Mouse (Mus musculus): ENCODE measurements around the gene Pah.

The Pah gene

DNA sequence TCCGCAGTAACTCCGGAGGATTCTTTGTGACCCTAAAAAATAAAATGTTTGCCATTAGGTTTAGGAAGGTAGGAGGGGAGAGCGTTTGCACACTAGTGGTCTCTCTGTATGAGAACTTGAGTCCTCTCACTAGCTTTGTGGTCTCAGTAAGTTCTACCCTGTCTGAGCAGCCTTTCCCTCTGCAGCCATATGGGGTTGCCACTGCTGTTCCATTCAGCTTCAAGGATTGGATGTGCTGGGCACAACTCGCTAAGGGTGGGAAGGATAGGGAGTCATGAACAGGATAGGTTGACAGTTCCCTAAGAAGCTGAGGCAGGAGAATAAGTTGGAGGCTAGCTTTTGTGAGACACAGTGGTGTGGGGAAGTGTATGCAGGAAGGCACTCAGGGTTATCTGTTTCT is 27.4 kb upstream of the Pah start:
- no peak for TF ChIP-seq GATA4 (IDR thresholded peaks at IDR 0.05; ENCODE audit: insufficient replicate concordance, low read length)

DNA sequence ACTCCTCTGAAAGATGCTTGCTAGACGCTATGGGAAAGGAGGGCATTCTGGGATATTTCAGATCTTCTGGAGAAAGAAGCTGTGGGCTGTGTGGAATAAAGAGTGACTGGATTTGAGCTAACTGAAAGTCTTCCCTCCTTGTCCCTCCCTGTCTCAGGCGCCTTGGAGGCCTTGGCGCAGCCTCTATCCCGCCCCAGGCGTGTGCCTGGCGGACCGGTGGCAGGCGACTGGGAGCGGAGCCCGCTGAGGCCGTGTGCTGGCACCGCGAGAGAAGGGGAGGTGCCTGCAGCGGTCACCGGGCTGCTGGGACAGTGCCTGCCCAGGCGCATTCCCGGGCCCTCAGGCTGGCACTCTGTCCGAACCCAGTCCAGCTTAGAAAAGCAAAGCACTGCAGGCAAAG is 27.0 kb upstream of the Pah start:
- no peak for TF ChIP-seq GATA4 (IDR thresholded peaks at IDR 0.05; ENCODE audit: insufficient replicate concordance, low read length)

DNA sequence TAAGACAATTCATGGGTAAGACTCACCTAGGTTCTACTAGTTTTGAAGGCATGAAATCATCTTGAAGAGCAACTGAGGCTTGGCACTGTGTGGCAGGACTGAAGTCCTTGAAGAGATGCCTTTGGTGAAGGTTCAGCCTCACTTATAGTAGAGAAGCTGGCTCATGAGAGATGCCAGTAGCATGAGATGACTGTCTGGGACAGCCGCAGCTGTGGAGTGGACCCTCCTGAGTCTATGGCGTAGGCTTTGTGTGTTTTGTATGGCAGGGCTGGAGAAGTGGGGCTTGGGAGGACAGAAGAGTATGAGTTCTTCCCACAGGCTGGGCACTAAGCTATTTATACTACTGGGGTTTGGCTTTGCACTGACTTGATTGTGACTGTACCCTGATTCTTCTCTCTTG is 24.5 kb upstream of the Pah start:
- TF ChIP-seq GATA4 (IDR thresholded peaks at IDR 0.05; ENCODE audit: insufficient replicate concordance, low read length) = no peak

DNA sequence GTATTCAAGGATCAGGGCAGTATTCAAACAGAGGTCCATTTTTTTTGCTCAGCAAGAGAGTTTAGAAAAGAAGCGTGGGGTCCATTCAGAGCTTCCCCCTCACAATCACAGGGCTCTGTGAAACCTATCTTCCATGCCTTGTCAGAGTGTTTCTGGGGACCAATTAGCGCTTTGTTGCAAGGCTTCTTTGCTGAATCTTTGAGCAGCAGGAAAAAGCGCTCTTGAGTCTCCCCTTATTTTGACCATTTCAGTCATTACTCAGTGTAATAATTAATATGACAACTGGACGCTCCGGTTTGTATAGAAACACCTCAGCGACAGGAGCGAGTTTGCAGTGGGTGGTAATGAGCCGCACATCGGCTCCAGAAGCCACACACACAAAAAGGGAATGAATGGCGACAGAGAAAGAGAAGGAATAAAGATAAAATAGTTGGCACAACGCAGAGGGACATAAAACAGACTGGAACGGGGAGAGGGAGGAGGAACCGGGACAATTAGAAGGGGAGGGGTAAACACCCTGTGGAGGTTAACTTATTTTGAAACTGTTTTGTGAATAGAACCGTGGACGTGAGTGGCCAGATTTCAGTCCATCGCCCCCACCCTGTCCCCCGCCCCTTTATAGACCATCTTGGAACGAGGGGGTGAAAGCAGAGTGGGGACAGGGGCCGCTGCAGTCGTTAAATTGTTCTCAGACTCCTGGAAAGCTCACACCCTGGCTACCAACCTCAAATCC is 20.5 kb upstream of the Pah start:
- no peak for TF ChIP-seq GATA4 (IDR thresholded peaks at IDR 0.05; ENCODE audit: insufficient replicate concordance, low read length)

DNA sequence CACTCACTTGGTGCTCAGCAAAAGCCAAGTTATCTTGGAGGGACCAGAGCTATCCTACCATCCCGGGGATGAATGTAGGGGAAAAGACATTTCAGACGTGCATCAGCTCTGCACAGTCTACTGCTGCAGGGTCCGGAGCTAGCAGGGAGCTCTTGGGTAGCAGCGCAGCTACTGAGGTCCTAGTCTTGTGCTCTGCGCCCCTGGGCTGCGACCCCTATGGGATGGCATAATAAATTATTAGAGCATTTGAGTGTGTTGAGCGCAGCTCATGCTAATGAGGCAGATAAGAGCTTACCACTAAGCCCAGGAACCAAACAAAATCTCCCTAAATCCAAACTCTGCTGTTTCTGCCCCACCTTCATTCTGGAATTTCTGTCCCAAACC is 19.9 kb upstream of the Pah start:
- TF ChIP-seq GATA4 (IDR thresholded peaks at IDR 0.05; ENCODE audit: insufficient replicate concordance, low read length) = no peak

DNA sequence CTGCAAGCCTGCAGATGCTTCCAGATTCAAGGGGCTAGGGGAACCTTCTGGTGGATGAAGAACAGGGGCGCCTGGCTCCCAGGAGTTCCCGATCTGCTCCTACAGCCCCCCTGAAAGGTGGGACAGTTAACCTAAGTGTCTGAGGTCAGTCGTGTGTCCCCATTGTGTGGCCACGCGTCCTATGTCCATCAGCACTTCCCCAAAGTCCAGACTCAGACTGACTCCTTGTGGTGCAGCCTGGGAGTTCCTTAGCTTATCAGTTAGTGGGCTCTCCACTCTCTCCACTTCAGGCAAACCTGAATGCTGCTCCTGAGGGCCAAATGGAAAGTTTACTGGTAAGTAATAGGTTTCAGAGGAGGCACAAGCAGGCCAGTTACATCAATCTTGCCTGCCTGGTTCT is 19.3 kb upstream of the Pah start:
- TF ChIP-seq GATA4 (IDR thresholded peaks at IDR 0.05; ENCODE audit: insufficient replicate concordance, low read length) = no peak

DNA sequence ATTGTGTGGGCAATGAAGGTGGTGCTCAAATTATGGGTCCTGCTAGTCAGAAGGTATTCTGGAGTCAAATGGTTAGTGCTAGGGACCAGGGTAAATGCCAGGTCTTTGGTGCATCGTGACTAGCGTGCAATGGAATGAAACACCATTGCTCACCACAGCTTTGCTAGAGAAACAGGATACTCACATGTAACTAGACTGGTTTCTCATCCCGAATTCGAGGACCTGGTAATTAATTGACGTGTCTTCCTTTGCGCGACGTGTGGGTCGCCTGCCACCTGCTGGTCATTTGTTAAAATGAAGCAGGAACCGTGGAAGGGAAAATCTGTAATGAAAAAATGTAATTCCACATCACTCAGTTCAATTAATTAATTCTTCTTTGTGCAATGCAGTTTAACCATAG is 17.6 kb upstream of the Pah start:
- no peak for TF ChIP-seq GATA4 (IDR thresholded peaks at IDR 0.05; ENCODE audit: insufficient replicate concordance, low read length)

DNA sequence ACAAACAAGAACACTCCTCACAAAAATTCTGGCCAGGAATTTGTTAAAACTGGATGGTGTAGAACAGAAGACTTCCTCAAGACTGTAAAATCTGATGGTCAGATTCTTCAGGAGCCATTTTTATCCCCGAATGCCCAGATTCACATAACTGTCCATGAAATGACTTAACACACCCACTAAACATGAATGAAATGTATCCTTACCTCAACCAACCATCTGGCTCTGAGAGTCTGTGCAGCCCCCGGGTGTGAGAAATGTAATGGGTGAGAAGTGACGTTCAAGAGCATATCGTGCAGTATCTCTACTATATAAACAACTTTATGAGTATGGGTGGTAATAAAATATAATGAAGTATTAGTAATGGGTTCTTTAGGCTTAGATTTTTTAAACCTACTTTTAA is 13.0 kb upstream of the Pah start:
- TF ChIP-seq GATA4 (IDR thresholded peaks at IDR 0.05; ENCODE audit: insufficient replicate concordance, low read length) = no peak

DNA sequence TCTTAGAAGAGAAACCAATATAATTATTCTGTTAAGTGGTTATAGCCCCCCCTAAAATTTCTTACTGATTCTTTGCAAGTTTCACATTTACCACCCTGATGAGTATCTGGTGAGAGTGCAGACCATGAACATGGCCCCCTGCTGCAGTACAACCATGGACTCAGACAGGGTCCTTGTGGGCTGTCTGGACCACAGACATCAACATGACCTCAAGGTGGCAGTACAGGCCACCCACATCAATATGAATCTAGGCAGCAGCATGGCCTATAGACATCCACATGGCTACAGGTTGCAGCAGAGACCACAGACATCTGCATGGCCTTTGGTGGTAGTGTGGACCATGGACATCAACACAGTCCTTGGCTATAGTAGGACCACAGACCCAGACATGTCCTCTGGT is 8.5 kb upstream of the Pah start:
- TF ChIP-seq GATA4 (IDR thresholded peaks at IDR 0.05; ENCODE audit: insufficient replicate concordance, low read length) = no peak

DNA sequence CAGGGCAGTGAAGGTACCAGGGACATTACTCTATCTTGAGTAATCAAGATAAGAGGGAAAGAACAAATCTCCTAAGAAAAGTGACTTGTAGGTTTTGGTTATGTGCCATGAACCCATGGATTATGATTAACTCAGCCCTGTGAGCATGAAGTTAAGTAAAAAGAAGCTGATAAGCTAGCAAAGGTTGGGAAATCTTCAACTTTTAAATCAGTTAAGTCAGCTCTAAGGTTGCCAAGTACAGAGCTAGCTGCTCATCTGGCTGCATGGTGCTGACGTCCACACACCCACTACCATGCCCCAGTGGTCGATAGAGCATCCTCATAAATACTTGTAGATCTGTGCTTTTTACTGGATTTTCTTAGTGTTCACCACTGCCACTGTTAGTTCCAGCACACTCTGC is 3.0 kb upstream of the Pah start:
- TF ChIP-seq GATA4 (IDR thresholded peaks at IDR 0.05; ENCODE audit: insufficient replicate concordance, low read length) = peak; percentile 84

DNA sequence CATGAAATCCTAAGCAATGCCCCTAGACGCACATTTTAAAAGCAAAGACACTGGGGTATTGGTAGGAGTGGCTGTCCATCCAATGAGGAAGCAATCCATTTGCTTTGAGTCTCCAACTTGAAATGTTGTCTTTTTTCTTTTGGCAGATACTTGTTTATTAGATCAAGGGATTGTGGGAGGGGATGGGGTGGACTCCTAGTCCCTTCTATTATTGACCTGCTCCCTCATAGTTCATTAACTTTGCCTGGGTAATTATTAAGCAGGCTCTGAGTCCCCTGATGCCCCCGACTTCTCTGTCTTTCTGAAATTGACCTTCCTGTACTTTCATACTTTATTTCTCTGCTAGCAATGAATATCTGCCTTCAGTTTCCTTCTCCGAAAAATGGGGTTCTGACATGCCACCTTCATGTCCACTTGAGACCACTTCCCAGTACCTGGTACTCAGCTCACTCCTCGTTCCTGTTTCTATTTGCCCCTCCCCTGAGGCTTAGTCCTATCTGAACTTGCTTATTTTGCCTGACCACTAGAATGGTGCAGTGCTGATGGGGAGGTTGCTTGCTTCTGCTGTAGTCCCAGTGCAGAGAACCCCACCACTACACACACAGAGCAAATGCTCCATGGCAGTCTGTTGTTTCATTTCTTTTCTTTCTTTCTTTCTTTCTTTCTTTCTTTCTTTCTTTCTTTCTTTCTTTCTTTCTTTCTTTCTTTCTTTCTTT is 1.0 kb upstream of the Pah start:
- no peak for TF ChIP-seq GATA4 (IDR thresholded peaks at IDR 0.05; ENCODE audit: insufficient replicate concordance, low read length)

DNA sequence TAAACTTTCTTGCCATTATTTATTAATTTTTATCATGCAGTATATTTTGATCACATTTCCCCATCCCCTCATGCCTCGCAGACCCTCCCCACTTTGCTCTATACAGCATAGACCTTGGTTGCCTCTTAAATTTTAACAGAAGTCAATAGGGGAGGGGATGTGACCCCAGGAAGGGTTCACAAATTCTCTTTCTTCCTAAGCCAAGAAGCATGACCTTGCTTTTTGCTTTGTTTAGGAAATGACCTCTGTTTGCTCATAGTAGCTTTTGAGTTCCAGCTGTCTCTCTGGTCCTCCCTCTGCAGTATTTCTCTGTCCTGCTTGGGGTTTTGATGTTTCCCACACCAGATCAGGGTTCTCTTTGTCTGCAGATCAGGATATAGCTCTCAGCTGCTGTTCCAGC is 12.6 kb downstream of the Pah start:
- no peak for TF ChIP-seq GATA4 (IDR thresholded peaks at IDR 0.05; ENCODE audit: insufficient replicate concordance, low read length)

DNA sequence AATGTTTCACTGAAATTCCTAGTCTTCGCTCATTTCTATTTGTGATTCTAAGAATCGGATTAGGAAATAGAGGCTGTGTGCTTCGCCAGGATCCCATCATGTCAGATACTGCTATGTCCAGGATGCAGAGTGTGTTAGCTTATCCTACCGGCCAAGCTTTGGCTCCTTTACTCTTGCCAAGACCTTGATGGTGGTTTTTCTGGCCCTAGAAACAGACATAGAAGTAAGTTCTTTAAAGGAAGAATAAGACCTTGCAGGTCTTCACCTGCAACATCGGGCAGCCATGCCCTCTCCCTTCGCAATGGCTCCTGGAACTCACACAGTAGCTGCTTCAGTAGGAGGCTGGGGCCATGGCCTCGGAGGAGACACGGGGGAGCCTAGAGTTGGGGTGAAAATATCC is 24.2 kb downstream of the Pah start:
- TF ChIP-seq GATA4 (IDR thresholded peaks at IDR 0.05; ENCODE audit: insufficient replicate concordance, low read length) = no peak

DNA sequence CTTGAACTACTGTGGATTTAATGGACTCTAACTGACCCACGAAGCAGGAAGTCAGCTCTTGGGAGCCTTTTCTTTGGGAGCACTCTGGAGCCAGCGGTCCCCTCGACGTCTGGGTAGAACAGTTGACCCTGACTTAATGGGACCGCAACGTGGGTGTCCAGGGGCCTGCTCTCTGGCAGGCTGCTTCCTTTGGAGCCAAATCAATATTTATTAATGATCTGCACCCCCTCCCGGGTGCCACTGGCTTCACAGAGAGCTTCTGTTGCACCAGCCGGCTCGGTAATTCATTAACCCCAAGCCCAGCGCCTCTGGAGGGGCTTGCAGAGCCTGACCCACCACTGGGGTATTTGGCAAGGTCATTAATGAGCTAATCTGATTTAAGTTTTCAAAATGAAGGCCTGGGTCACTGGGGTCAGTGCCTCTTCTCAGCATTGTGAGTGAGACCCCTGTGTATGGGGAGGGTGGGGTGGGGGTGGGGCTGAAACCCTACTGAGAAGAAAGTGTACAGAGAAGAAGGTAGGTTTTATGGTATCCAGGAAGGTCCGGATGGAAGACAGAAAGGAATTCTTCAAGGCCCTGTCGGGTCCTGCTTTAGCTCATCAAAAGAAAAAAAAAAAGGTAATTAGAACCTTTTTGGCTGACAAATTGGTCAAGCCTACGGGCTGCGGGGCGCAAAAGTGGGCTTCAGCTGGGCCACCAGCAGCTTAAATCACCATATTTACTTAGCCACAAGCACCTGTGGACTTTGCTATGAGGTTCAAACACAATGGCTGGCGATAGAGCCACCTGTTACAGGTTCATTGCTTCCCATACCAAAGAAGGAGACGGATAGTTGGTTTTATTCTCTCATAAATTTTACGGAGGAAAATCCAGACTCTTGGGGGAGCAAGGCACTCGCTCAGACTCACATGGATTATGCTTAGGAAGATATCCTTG is 25.0 kb downstream of the Pah start:
- TF ChIP-seq GATA4 (IDR thresholded peaks at IDR 0.05; ENCODE audit: insufficient replicate concordance, low read length) = no peak

DNA sequence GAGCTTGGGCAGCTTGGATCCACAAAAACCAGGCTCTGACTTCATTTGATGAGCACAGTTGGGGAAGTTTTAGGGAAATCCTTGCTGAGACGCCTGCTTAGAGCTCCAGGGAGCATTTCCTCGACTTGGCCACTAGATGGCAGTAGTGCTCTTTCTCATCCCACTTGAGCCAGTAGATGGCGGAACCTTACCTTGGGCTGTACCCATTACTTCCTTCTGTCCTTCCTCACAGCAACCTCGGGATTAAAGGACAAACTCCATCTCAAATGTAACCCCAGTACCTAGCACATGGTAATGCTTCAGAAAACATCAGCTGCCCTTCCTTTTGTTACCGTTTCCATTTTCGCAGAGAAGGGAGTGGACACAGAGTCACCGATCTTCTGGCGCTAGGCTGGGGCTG is 31.1 kb downstream of the Pah start:
- no peak for TF ChIP-seq GATA4 (IDR thresholded peaks at IDR 0.05; ENCODE audit: insufficient replicate concordance, low read length)

DNA sequence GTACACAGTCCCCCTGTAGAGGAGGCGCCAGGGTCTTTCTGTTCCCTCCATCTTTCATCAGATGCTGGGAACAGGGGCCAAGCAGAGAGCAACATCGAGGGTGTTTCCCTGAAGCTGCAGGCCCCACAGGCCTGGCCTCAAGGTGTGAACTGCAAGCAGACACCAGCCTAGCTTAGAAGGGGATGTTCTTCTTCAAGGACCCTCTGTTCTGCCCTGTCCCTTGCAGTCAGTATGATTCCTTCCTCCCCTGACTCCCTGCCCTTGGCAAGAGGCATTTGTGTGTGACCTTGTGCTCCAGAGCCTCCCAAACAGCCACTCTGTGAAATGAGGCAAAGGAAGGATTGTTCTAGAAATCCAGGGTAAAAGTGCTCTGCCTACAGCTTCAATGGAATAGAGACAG is 34.8 kb downstream of the Pah start:
- no peak for TF ChIP-seq GATA4 (IDR thresholded peaks at IDR 0.05; ENCODE audit: insufficient replicate concordance, low read length)
